Mouse (Mus musculus): ENCODE measurements around the gene AA986860. TPM values are rescaled to one million over a fixed set of nuclear protein-coding genes. Genes with fewer than 3 reads are reported as not detected.

The AA986860 gene
- polyA plus RNA-seq, 1 experiment from 2014 or later: 7.8 TPM

- Histone ChIP-seq H3K36me3 (ENCODE audit: insufficient read depth) (no peaks in the 10 kb centered on the region), H3K9me3 (ENCODE audit: low read depth, low read length) (no peaks in the 10 kb centered on the region), H3K4me3 (ENCODE audit: low read depth, low read length) (no peak overlapping the region), H3K27ac (ENCODE audit: low read depth) (peak overlapping the region; percentile 75), H3K9ac (no peak overlapping the region), H3K27me3 (ENCODE audit: insufficient read depth, low read length) (no peaks in the 10 kb centered on the region), H3K4me2 (peak overlapping the region; percentile 57; the same call in 1 of the 2 replicates), H3K4me1 (ENCODE audit: insufficient read depth) (peaks cover 18% of the 10 kb centered on the region)
- DNase-seq (peak; percentile 55), ATAC-seq (ENCODE audit: insufficient read depth) (no peak)
- no peak for TF ChIP-seq CTCF (IDR thresholded peaks at IDR 0.05; ENCODE audit: low read depth)
- 40% methylated on average over 8 of the region's 8 CpGs for WGBS
Measured at GRCm38 (mm10) chr1:130734852-130735251, 3.1 kb downstream of the AA986860 start.

DNA sequence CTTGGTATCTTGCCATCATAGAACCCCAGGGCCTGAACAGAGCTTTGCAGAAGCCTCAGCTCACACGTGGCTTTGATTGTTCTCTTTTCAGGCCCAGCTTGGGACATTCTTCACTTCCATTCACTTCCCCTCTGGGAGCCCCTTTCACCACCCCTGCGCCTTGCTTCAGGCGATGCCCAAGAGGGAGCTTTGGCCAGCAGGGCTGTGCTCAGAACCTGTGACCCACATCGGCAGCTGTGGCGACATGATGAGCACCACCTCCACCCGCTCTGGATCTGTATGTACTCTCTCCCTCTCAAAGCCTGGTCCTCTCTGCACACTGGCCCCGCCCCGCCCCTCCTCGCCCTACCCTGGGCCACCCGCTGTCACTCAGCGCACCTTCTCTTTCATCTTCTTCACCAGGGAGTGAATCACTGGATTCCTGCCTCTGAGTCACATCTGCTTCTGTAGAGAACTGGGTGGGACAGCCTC is 5.7 kb downstream of the AA986860 start:
- no peak overlapping the region for H3K4me3 ChIP-seq (ENCODE audit: low read depth, low read length)
- no peaks in the 10 kb centered on the region for H3K9me3 ChIP-seq (ENCODE audit: low read depth, low read length)
- H3K4me2 ChIP-seq: no peak overlapping the region
- DNase-seq: no peak
- no peak overlapping the region for H3K9ac ChIP-seq
- H3K27me3 ChIP-seq (ENCODE audit: insufficient read depth, low read length): no peaks in the 10 kb centered on the region
- no peak for ATAC-seq (ENCODE audit: insufficient read depth)
- no peak for TF ChIP-seq CTCF (IDR thresholded peaks at IDR 0.05; ENCODE audit: low read depth)
- peaks cover 3% of the 10 kb centered on the region for H3K4me1 ChIP-seq (ENCODE audit: insufficient read depth)
- WGBS: 33% methylated on average over 11 of the region's 11 CpGs
- H3K36me3 ChIP-seq (ENCODE audit: insufficient read depth): no peaks in the 10 kb centered on the region
- H3K27ac ChIP-seq (ENCODE audit: low read depth): no peak overlapping the region

DNA sequence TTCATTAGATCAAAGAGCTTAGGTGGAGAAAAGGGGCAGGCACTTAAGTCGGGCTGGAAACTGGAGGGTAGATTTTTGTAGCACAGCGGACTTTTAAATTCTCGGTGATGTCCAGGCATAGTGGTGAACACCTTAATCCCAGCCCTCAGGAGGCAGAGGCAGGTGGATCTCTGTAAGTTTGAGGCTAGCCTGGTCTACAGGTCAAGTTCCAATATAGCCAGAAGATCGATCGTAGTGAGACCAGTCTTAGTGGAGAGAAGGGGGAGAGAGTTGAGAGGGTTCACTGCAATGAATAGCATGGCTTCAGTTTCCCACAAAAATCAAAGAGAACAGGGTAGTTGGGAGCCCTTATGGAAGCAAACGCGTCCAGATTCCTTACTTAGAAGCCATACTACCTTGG is 6.1 kb downstream of the AA986860 start:
- TF ChIP-seq CTCF (IDR thresholded peaks at IDR 0.05; ENCODE audit: low read depth): no peak
- DNase-seq (no peak), ATAC-seq (ENCODE audit: insufficient read depth) (no peak)
- Histone ChIP-seq H3K36me3 (ENCODE audit: insufficient read depth) (no peaks in the 10 kb centered on the region), H3K9me3 (ENCODE audit: low read depth, low read length) (no peaks in the 10 kb centered on the region), H3K4me1 (ENCODE audit: insufficient read depth) (peaks cover 3% of the 10 kb centered on the region), H3K27me3 (ENCODE audit: insufficient read depth, low read length) (no peaks in the 10 kb centered on the region), H3K4me3 (ENCODE audit: low read depth, low read length) (no peak overlapping the region), H3K9ac (no peak overlapping the region), H3K4me2 (no peak overlapping the region), H3K27ac (ENCODE audit: low read depth) (no peak overlapping the region)
- WGBS: 89% methylated on average over 7 of the region's 7 CpGs

GRCm38 (mm10) chr1:130738551-130739106 is 6.9 kb downstream of the AA986860 start:
- H3K27ac ChIP-seq (ENCODE audit: low read depth): no peak overlapping the region
- H3K4me2 ChIP-seq: no peak overlapping the region
- no peak for TF ChIP-seq CTCF (IDR thresholded peaks at IDR 0.05; ENCODE audit: low read depth)
- no peaks in the 10 kb centered on the region for H3K9me3 ChIP-seq (ENCODE audit: low read depth, low read length)
- no peak overlapping the region for H3K9ac ChIP-seq
- H3K4me3 ChIP-seq (ENCODE audit: low read depth, low read length): no peak overlapping the region
- DNase-seq: no peak
- 58% methylated on average over 3 of the region's 3 CpGs for WGBS
- H3K4me1 ChIP-seq (ENCODE audit: insufficient read depth): peaks cover 3% of the 10 kb centered on the region
- H3K27me3 ChIP-seq (ENCODE audit: insufficient read depth, low read length): no peaks in the 10 kb centered on the region
- no peak for ATAC-seq (ENCODE audit: insufficient read depth)
- H3K36me3 ChIP-seq (ENCODE audit: insufficient read depth): no peaks in the 10 kb centered on the region

DNA sequence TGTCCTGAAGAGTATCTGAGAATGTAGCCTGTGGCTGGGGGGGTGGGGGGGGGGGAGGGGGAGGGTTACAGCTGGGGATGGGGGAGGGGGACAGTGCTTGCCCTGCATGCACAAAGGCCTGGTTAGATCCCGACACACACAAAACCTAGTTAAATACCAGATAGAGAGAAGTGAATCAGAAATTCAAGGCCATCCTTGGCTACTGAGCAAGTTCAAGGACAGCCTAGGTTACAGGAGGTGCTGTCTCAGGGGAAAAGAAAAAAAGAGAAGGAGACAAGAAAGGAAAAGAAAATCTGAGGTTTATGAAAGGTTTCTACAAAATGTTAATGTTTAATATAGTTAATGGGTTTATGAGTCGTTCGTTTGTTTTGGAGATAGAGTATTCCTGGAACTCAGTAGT is 7.9 kb downstream of the AA986860 start:
- no peaks in the 10 kb centered on the region for H3K9me3 ChIP-seq (ENCODE audit: low read depth, low read length)
- no peaks in the 10 kb centered on the region for H3K27me3 ChIP-seq (ENCODE audit: insufficient read depth, low read length)
- peak overlapping the region; percentile 5; the same call in 1 of the 2 replicates for H3K4me2 ChIP-seq
- no peaks in the 10 kb centered on the region for H3K36me3 ChIP-seq (ENCODE audit: insufficient read depth)
- DNase-seq: no peak
- H3K4me3 ChIP-seq (ENCODE audit: low read depth, low read length): no peak overlapping the region
- 73% methylated on average over 3 of the region's 3 CpGs for WGBS
- no peak overlapping the region for H3K27ac ChIP-seq (ENCODE audit: low read depth)
- no peak for TF ChIP-seq CTCF (IDR thresholded peaks at IDR 0.05; ENCODE audit: low read depth)
- peaks cover 3% of the 10 kb centered on the region for H3K4me1 ChIP-seq (ENCODE audit: insufficient read depth)
- H3K9ac ChIP-seq: no peak overlapping the region
- ATAC-seq (ENCODE audit: insufficient read depth): no peak

- TF ChIP-seq CTCF (IDR thresholded peaks at IDR 0.05; ENCODE audit: low read depth): no peak
- no peaks in the 10 kb centered on the region for H3K36me3 ChIP-seq (ENCODE audit: insufficient read depth)
- no peaks in the 10 kb centered on the region for H3K27me3 ChIP-seq (ENCODE audit: insufficient read depth, low read length)
- DNase-seq (no peak), ATAC-seq (ENCODE audit: insufficient read depth) (no peak)
- H3K9ac ChIP-seq: no peak overlapping the region; the same call in 1 of the 2 replicates
- peak overlapping the region; percentile 25 for H3K27ac ChIP-seq (ENCODE audit: low read depth)
- H3K4me2 ChIP-seq: peak overlapping the region; percentile 5; the same call in 1 of the 2 replicates
- H3K9me3 ChIP-seq (ENCODE audit: low read depth, low read length): no peaks in the 10 kb centered on the region
- no peak overlapping the region for H3K4me3 ChIP-seq (ENCODE audit: low read depth, low read length)
- H3K4me1 ChIP-seq (ENCODE audit: insufficient read depth): no peaks in the 10 kb centered on the region
- WGBS: 61% methylated on average over 4 of the region's 4 CpGs
Measured at GRCm38 (mm10) chr1:130740227-130740648, 8.5 kb downstream of the AA986860 start.

GRCm38 (mm10) chr1:130740781-130741720 is 9.3 kb downstream of the AA986860 start:
- H3K27ac ChIP-seq (ENCODE audit: low read depth): peak overlapping the region; percentile 25
- ATAC-seq (ENCODE audit: insufficient read depth): peak; percentile 76

More at GRCm38 (mm10) chr1:130740781-130741720, 9.3 kb downstream of the AA986860 start:
- 52% methylated on average over 15 of the region's 15 CpGs for WGBS
- no peaks in the 10 kb centered on the region for H3K9me3 ChIP-seq (ENCODE audit: low read depth, low read length)
- TF ChIP-seq CTCF (IDR thresholded peaks at IDR 0.05; ENCODE audit: low read depth): no peak
- peak overlapping the region; percentile 5; the same call in 1 of the 2 replicates for H3K4me3 ChIP-seq (ENCODE audit: low read depth, low read length)
- no peaks in the 10 kb centered on the region for H3K36me3 ChIP-seq (ENCODE audit: insufficient read depth)
- H3K27me3 ChIP-seq (ENCODE audit: insufficient read depth, low read length): no peaks in the 10 kb centered on the region
- peak overlapping the region; percentile 14; the same call in 1 of the 2 replicates for H3K9ac ChIP-seq
- DNase-seq: no peak
- no peaks in the 10 kb centered on the region for H3K4me1 ChIP-seq (ENCODE audit: insufficient read depth)
- peak overlapping the region; percentile 31; the same call in 1 of the 2 replicates for H3K4me2 ChIP-seq
